Mouse (Mus musculus) limb, embryonic 13.5 days (tissue): ENCODE data around the gene B3glct. TPM values are rescaled to one million over a fixed set of nuclear protein-coding genes. Genes with fewer than 3 reads are reported as not detected.

ENCODE experiments used
- ATAC-seq: fragments of 200-750 bp; cut with Nextera tagmentation; 2 replicates; pipeline ENCODE4 v1.8.0; 2017; ENCODE audit warnings: low read depth, moderate number of reproducible peaks, moderate TSS enrichment; ENCODE audit not compliant: low FRiP score
- H3K27ac ChIP-seq: fragments of 300-500 bp; sonication (generic); 2 replicates; pipeline ENCODE4 v1.5.1; 2015; ENCODE audit warnings: inconsistent platforms, mild to moderate bottlenecking, moderate library complexity
- H3K27me3 ChIP-seq: fragments of 300-500 bp; sonication (generic); 2 replicates; pipeline ENCODE4 v1.6.1; 2015; ENCODE audit warnings: mild to moderate bottlenecking, inconsistent platforms
- H3K36me3 ChIP-seq: fragments of 300-500 bp; sonication (generic); 2 replicates; pipeline ENCODE4 v1.6.1; 2015; ENCODE audit warnings: inconsistent platforms, mild to moderate bottlenecking, moderate library complexity
- H3K4me1 ChIP-seq: fragments of 300-500 bp; sonication (generic); 2 replicates; pipeline ENCODE4 v1.6.1; 2015; ENCODE audit warnings: inconsistent platforms
- H3K4me2 ChIP-seq: fragments of 300-500 bp; sonication (generic); replicated peaks from 2 replicates; pipeline ENCODE4 v1.6.1; 2015; ENCODE audit warnings: inconsistent platforms, mild to moderate bottlenecking, moderate library complexity
- H3K4me3 ChIP-seq: fragments of 300-500 bp; sonication (generic); 2 replicates; pipeline ENCODE4 v1.5.1; 2015; ENCODE audit warnings: moderate library complexity, mild to moderate bottlenecking, inconsistent platforms
- H3K9ac ChIP-seq: fragments of 300-500 bp; sonication (generic); 2 replicates; pipeline ENCODE4 v1.6.1; 2015; ENCODE audit warnings: mild to moderate bottlenecking, inconsistent platforms
- H3K9me3 ChIP-seq: fragments of 300-500 bp; sonication (generic); 2 replicates; pipeline ENCODE4 v1.6.1; 2016; ENCODE audit warnings: inconsistent platforms
- WGBS: fragments of 180-500 bp; shearing (Covaris S2); methylation state at CpG from one replicate; pipeline ENCODE4 v1.1.7; 2015; 5-methylcytosine and 5-hydroxymethylcytosine counted together
- polyA plus RNA-seq: library from polyadenylated mRNA; unstranded; fragments of >200 nt; fragmentation: Nextera tagmentation; extraction: Ambion mirVana; gene quantifications from 2 replicates; pipeline ENCODE4 v1.2.1, GENCODE M21; 2015

The B3glct gene
- polyA plus RNA-seq, 1 experiment from 2014 or later, result 15.6 TPM

- Histone ChIP-seq H3K27me3 (peaks cover 4% of the 10 kb centered on the region; the same call in 1 of the 2 replicates), H3K4me3 (no peak overlapping the region), H3K9ac (no peak overlapping the region), H3K4me1 (peaks cover 9% of the 10 kb centered on the region), H3K27ac (no peak overlapping the region), H3K36me3 (no peaks in the 10 kb centered on the region), H3K4me2 (0 out of 2 replicates have a peak overlapping the region, but pooled peaks have one; percentile 9), H3K9me3 (no peaks in the 10 kb centered on the region)
- no peak; the same call in 1 of the 2 replicates for ATAC-seq
- WGBS, result 34% methylated on average over 5 of the region's 5 CpGs
These were observed 89.7 kb downstream of the B3glct start for GRCm38 (mm10) chr5:149767651-149768301.

- H3K27ac ChIP-seq, result no peak overlapping the region
- no peak for ATAC-seq
- H3K27me3 ChIP-seq, result peaks cover 2% of the 10 kb centered on the region; the same call in 1 of the 2 replicates
- H3K36me3 ChIP-seq, result no peaks in the 10 kb centered on the region
- WGBS, result 97% methylated on average over 8 of the region's 8 CpGs
- H3K4me3 ChIP-seq, result no peak overlapping the region
- peaks cover 9% of the 10 kb centered on the region for H3K4me1 ChIP-seq
- H3K4me2 ChIP-seq, result no peak overlapping the region
- no peaks in the 10 kb centered on the region for H3K9me3 ChIP-seq
- H3K9ac ChIP-seq, result no peak overlapping the region
These were observed 91.6 kb downstream of the B3glct start for GRCm38 (mm10) chr5:149769666-149770065.

GRCm38 (mm10) chr5:149776038-149776437 is 98.0 kb downstream of the B3glct start:
- no peak overlapping the region for H3K9ac ChIP-seq
- peaks cover 5% of the 10 kb centered on the region; the same call in 1 of the 2 replicates for H3K9me3 ChIP-seq
- no peak overlapping the region for H3K4me2 ChIP-seq
- H3K36me3 ChIP-seq, result no peaks in the 10 kb centered on the region
- no peak overlapping the region for H3K27ac ChIP-seq
- H3K4me1 ChIP-seq, result no peaks in the 10 kb centered on the region
- WGBS, result 85% methylated on average over 7 of the region's 7 CpGs
- H3K27me3 ChIP-seq, result no peaks in the 10 kb centered on the region
- H3K4me3 ChIP-seq, result no peak overlapping the region
- ATAC-seq, result no peak

GRCm38 (mm10) chr5:149779740-149780139 is 101.7 kb downstream of the B3glct start:
- no peaks in the 10 kb centered on the region for H3K4me1 ChIP-seq
- 94% methylated on average over 6 of the region's 6 CpGs for WGBS
- no peak overlapping the region for H3K27ac ChIP-seq
- peaks cover 6% of the 10 kb centered on the region; the same call in 1 of the 2 replicates for H3K9me3 ChIP-seq
- H3K36me3 ChIP-seq, result no peaks in the 10 kb centered on the region
- no peak overlapping the region for H3K9ac ChIP-seq
- no peak overlapping the region for H3K4me3 ChIP-seq
- no peak for ATAC-seq
- H3K27me3 ChIP-seq, result no peaks in the 10 kb centered on the region
- no peak overlapping the region for H3K4me2 ChIP-seq

GRCm38 (mm10) chr5:149780411-149780810 is 102.4 kb downstream of the B3glct start:
- H3K27me3 ChIP-seq, result no peaks in the 10 kb centered on the region
- no peaks in the 10 kb centered on the region for H3K4me1 ChIP-seq
- 94% methylated on average over 2 of the region's 2 CpGs for WGBS
- peaks cover 13% of the 10 kb centered on the region for H3K9me3 ChIP-seq
- no peak overlapping the region for H3K4me3 ChIP-seq
- no peaks in the 10 kb centered on the region for H3K36me3 ChIP-seq
- H3K4me2 ChIP-seq, result no peak overlapping the region
- H3K9ac ChIP-seq, result no peak overlapping the region
- no peak overlapping the region for H3K27ac ChIP-seq
- no peak for ATAC-seq

- 27% methylated on average over 8 of the region's 8 CpGs for WGBS
- Histone ChIP-seq H3K9ac (no peak overlapping the region), H3K4me2 (no peak overlapping the region), H3K4me1 (no peaks in the 10 kb centered on the region), H3K27me3 (no peaks in the 10 kb centered on the region), H3K9me3 (peaks cover 22% of the 10 kb centered on the region), H3K27ac (no peak overlapping the region), H3K36me3 (no peaks in the 10 kb centered on the region), H3K4me3 (no peak overlapping the region)
- ATAC-seq, result no peak
These were observed 112.1 kb downstream of the B3glct start for GRCm38 (mm10) chr5:149790087-149790486.

- Histone ChIP-seq H3K27me3 (peaks cover 4% of the 10 kb centered on the region; the same call in 1 of the 2 replicates), H3K27ac (no peak overlapping the region), H3K9ac (no peak overlapping the region), H3K9me3 (no peaks in the 10 kb centered on the region), H3K4me3 (no peak overlapping the region), H3K36me3 (no peaks in the 10 kb centered on the region), H3K4me1 (peaks cover 16% of the 10 kb centered on the region), H3K4me2 (no peak overlapping the region)
- no peak for ATAC-seq
- WGBS, result 74% methylated on average over 2 of the region's 2 CpGs
These were observed 132.0 kb downstream of the B3glct start for GRCm38 (mm10) chr5:149810071-149810470.

- peaks cover 4% of the 10 kb centered on the region; the same call in 1 of the 2 replicates for H3K27me3 ChIP-seq
- no peak overlapping the region for H3K4me3 ChIP-seq
- H3K9me3 ChIP-seq, result no peaks in the 10 kb centered on the region
- H3K4me2 ChIP-seq, result no peak overlapping the region
- no peak overlapping the region for H3K27ac ChIP-seq
- 82% methylated on average over 6 of the region's 6 CpGs for WGBS
- no peak for ATAC-seq
- no peak overlapping the region for H3K9ac ChIP-seq
- H3K4me1 ChIP-seq, result peaks cover 10% of the 10 kb centered on the region
- no peaks in the 10 kb centered on the region for H3K36me3 ChIP-seq
These were observed 133.8 kb downstream of the B3glct start for GRCm38 (mm10) chr5:149811835-149812234.

Other genes with a start within 250 kb of the B3glct start
- gene Tex26, start 238.6 kb upstream of the B3glct start, polyA plus RNA-seq, result 0.10 and 0.38 TPM in 2 replicates
- 0.08 and 0.34 TPM in 2 replicates for gene Wdr95, start 149.6 kb upstream of the B3glct start, polyA plus RNA-seq
- gene Hsph1, start 41.9 kb upstream of the B3glct start, polyA plus RNA-seq, result 57.9 and 72.5 TPM in 2 replicates